Mouse (Mus musculus) spleen, postnatal 14 days (tissue): ENCODE results near the gene Rnf214.
"Not testable (repeated sequence)": the region's sequence is repeated elsewhere in the genome, so short reads cannot be mapped to it uniquely, and the experiment has no call there.

Experiments
- DNase-seq, 2 experiments: peaks; one replicate each; pipeline ENCODE4 v3.0.0; 2021 to 2022; ENCODE audit warnings: low spot score in 2 of 2

Rnf214 gene

GRCm38 (mm10) chr9:45850528-45851155 is 56.1 kb downstream of the Rnf214 start:
- no peak for DNase-seq

- DNase-seq, result no peak
Measured at GRCm38 (mm10) chr9:45849528-45850408, 56.9 kb downstream of the Rnf214 start.

- no peak for DNase-seq
Measured at GRCm38 (mm10) chr9:45846891-45847460, 59.7 kb downstream of the Rnf214 start.

GRCm38 (mm10) chr9:45846176-45846575 is 60.5 kb downstream of the Rnf214 start:
- not testable (repeated sequence) for DNase-seq

- DNase-seq, result no peak
Measured at GRCm38 (mm10) chr9:45845541-45845940, 61.2 kb downstream of the Rnf214 start.

- no peak for DNase-seq
Measured at GRCm38 (mm10) chr9:45843780-45844179, 62.9 kb downstream of the Rnf214 start.

- no peak for DNase-seq
Measured at GRCm38 (mm10) chr9:45843007-45843406, 63.7 kb downstream of the Rnf214 start.

- no peak for DNase-seq
Measured at GRCm38 (mm10) chr9:45841458-45841857, 65.3 kb downstream of the Rnf214 start.

- DNase-seq, result no peak
Measured at GRCm38 (mm10) chr9:45840331-45840730, 66.4 kb downstream of the Rnf214 start.

GRCm38 (mm10) chr9:45839982-45840300 is 66.8 kb downstream of the Rnf214 start:
- DNase-seq, result no peak

- no peak for DNase-seq
Measured at GRCm38 (mm10) chr9:45839139-45839981, 67.4 kb downstream of the Rnf214 start.

- DNase-seq, result no peak
Measured at GRCm38 (mm10) chr9:45838434-45839138, 68.1 kb downstream of the Rnf214 start, which contains the start of gene Bace1. Bace1 (plus strand) TSS chr9:45838580.

- no peak for DNase-seq
Measured at GRCm38 (mm10) chr9:45838069-45838433, 68.7 kb downstream of the Rnf214 start.

GRCm38 (mm10) chr9:45833461-45833860 is 73.2 kb downstream of the Rnf214 start:
- no peak for DNase-seq

GRCm38 (mm10) chr9:45832898-45833297 is 73.8 kb downstream of the Rnf214 start:
- no peak for DNase-seq

GRCm38 (mm10) chr9:45829107-45829506 is 77.6 kb downstream of the Rnf214 start:
- DNase-seq, result peak; percentile 61 to 69

- peak; percentile 65 to 76 for DNase-seq
Measured at GRCm38 (mm10) chr9:45828291-45828963, 78.3 kb downstream of the Rnf214 start, which contains the start of gene Cep164. Cep164 (minus strand) TSS chr9:45828691.

- peak in 1 of 2 experiments; percentile 17 for DNase-seq
Measured at GRCm38 (mm10) chr9:45827663-45828290, 78.9 kb downstream of the Rnf214 start.

GRCm38 (mm10) chr9:45818406-45819011 is 88.2 kb downstream of the Rnf214 start:
- no peak for DNase-seq

GRCm38 (mm10) chr9:45815525-45815924 is 91.2 kb downstream of the Rnf214 start:
- no peak for DNase-seq
